Mouse (Mus musculus) spleen, postnatal 4 days (tissue): ENCODE data around the gene Syt3.
A peak's percentile ranks its signal among the peaks of the same experiment; 100 is the strongest.

ENCODE experiments used
- DNase-seq, 2 experiments: peaks; one replicate each; pipeline ENCODE4 v3.0.0; 2022; ENCODE audit warnings: low spot score in 2 of 2

The Syt3 gene

DNA sequence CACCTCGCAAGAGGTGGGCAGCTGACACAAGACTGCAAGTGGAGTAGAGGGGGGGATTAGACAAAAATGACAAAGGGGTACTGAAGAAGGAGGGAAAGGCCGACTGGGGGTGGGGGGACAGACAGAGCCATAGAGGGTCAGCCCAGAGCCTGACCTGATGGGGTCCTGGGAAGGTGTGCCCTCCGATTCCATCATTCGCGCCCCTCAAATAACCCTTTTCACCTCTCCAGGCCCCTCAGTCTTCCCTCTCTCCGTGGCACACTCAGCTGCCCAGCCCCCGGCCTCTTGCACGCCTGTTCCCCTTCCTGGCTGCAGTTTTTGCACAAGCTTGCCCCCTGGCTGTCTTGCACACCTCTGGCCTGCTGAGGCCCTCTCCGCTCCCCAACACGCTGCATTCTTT, 26.4 kb upstream of the Syt3 start:
- DNase-seq, result no peak

DNA sequence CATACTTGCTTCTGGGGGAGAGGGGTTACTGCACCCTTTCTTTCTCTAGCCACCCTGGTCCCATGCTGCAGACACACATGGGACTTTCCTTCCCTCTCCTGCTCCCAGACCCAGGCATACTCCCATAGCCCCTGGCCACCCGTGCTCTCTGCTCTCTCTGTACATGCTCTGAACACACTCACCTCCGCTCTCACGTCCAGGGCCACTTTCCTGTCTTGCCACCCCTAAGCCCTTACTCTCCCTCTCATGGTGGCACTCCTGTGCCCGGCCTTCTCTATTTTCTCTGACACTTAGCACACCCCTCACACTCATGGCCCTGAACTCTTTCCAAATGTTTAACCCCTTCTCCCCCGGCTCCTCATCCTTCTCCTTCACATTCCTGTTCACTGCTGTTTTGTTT, 25.9 kb upstream of the Syt3 start:
- DNase-seq, result no peak

DNA sequence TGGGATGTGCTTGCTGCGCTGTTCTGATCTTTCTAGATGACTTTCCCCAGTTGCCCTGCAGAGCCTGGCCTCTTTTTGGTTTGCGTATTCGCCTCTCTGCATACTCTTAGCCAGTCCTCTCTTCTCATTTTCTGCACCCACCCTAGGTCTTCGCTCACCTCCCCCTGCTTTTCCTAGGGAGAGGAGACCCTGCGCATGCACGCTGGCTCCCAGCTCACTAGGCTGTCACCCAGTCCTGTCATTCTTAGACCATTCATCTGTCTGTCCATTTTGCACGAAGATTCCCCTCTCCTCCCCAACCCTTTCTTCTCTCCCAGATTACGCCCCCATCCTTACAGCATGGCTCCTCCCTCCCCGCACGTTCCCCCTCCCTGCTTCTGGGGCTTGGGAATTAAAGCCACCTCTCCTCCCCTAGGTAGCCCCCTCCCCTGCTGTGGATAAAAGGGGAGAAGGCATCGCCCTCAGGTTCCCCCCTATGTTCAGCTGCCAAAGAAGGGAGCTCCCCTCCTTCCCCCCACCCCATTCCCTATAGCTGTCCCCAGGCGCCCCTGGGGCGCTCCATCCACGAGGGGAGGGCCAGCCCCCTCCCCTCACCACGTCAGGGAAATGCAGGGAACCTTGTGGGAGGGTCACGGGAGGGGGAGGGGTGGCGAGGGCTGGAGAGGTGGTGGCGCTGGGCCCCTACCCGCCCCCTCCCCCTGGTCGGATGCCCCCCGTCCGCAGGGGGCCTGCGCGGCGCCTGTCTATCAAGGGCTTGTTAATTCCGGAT, 24.8 kb upstream of the Syt3 start:
- no peak for DNase-seq

DNA sequence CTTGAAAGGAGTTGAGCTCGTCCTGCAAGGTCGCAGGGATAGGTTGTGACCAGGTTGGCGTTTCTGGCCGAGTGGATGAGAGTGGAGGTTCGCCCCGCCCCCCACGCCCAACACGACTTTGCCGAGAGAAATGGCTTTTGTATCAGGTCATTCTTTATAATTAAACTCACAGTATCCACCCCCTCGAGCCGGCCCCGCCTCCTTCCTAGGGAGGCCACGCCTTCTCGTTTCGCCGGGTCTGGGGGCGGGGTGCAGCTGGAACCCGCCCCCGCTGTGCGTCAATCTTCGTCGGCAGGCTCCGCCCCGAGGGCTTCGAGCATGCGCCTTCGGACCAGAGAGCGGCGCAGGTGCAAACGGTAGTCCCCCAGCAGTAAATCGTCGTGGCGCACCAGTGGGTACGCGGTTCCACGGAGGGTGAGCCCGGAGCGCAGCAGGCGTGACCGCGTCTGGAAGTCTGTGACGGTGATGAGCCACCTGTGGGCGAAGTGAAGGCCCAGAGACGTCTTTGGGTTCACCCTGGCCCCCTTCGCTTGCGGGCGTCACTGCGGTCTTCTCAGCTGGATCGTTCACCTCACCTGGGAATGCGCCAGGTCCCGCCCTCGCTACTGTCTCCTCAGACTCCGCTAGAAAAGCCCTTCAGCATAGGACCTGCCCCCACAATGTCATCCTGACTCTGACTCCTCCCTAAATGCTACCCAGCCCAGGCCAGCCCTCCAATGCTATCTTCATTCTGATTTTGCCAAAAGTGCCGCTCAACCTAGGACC, 23.8 kb upstream of the Syt3 start:
- DNase-seq, result peak; percentile 83 to 90

DNA sequence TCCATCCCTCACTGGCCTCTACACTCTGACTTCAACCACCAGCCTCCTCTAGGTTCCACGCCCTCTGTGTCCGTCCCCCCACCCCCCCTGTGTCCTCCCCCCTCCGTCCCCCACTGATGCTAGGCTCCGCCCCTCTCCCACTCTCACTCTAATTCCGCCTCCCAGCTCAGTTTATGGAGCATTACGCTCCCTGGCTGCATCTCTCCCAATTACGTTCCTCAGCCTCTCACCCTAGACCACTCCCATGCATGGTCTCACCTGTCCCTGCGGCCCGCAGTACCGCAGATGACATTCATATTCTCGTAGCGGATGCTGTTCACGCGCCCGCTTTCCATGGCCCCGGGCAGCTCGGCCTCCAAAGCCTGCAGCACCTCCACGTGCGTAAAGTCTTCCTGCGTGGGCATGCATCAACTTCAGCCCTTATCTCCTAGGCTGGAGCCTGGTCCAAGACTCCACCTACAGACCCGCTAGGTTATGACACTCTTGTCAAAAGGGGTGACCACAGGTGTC, 23.1 kb upstream of the Syt3 start:
- no peak for DNase-seq

DNA sequence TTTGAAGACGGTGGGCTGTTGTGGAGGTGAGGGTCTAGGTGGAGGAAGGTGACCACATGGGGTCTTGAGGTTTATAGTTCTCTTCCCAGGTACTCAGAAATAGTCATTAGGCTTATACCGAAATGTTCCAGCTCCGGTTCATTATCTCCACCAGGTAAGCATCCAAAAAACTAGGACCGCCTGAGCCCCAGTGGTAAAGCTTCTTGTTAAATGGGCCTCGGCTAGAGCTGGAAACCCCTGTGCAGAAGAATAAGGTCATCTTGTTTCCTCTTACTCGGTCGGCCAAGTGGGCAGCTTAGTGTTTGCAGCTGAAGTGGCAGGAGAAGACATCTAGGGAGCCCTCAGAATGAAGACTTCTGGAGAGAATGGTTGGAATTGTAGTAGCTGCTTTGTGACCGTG, 11.2 kb upstream of the Syt3 start:
- no peak for DNase-seq

DNA sequence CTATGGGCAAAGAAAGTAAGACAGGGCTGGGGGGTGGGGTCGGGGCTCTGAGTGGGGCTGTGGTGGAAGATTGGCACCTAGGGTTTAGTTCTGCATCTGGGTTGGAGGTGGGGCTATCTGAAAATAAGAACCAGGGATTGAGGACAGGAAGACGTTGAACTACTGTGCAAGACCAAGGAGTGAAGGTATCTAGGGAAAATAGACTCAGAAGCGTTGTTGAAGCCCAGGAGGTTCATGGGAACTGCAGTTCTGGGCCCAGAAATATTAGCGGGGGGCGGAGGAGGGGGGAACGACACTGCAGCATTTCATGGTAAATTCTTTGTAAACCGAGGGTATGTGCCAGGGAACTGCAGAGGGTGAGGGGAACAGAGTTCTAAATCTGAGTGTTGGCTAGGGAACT, 10.4 kb upstream of the Syt3 start:
- DNase-seq, result no peak

DNA sequence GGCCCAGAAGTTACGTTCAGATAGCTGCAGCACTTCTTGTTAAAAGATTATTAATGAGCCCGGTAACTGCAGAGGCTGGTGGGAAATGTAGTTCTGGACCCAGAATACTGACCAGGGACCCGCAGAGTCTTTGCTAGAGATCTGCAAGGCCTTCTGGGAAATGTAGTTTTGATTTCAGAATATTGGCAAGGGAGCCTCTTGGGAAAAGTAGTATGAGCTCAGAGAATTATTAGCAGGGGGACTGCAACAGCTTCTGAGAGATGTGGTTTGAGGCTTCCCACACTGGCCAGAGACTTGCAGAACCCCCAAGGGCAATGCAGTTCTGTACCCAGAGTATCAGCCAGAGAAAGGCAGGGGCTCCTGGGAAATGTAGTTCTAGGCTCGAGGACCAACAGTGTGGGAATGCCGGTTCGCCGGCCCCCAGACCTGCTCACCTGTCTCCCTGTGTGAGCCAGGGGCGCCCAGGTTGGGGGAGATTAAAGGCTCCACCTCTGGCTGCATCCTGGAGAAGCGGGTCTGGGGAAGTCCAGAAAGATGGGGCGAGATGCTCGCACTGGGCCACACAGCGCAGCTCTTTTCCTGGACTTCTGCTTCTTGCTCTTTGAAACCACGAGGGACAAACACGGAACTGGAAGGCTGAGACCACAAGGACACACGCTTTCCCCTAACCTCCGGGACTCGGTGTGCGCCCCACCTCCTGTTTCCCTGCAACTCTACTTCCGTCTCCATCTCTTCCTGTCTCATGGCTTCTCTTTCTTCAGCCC, 9.8 kb upstream of the Syt3 start:
- DNase-seq, result peak; percentile 59 to 72

DNA sequence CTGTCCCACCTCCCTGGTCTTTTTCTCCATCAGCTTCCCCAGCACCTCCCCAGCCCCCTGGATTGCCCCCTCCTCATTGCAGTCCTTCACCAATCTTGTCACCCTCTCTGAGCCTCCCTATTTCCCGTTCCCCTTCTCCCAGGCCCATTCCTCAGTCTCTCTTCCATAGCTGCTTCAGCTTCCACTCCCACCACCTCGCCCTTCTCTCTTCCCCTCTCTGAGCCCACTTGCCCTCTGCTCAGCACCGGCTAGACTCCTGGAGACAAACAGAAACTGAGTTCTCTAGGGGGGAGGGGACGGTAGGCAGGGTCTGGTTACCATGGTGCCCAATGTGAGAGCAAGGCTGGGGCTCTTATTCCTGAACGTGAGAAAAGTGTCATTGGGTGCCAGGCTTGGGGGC, 9.1 kb upstream of the Syt3 start:
- no peak for DNase-seq

DNA sequence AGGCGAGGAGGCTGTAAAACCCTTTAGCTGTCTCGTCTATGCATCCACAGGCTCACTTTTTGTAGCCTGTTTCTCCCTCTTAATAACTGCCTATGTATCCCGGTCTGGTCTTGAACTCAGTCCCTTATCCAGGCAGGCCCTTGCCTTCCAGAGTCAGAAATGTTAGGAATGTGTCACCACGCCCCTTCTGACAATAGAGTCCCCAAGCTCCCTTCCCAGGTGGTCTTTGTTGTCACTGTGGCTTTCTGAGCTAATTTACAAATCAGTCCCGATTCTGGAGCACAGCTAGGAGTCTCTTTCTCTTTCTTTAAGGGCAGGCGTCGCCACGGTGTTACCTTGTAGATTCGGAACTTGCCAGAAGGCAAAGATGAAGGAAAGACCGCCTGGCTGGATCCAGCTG, 8.7 kb upstream of the Syt3 start:
- DNase-seq, result no peak

DNA sequence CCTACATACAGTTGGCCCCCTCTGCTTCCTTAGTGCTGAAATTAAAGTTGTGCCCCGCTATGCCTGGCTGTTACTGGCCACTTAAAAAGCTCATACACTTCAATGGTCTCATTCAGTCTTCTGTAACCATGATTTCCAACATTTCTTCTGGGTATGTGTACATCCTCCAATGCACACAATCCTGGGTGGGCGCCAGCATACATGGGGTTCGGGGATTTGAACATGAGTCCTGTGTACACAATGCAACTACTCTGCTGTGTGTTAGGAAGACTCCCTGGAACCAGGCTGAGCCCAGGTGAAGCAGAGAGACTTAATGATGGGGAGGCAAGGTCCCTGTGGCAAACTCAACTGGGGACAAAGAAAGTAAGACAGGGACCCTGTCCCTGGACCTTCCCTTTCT, 8.1 kb upstream of the Syt3 start:
- no peak for DNase-seq

DNA sequence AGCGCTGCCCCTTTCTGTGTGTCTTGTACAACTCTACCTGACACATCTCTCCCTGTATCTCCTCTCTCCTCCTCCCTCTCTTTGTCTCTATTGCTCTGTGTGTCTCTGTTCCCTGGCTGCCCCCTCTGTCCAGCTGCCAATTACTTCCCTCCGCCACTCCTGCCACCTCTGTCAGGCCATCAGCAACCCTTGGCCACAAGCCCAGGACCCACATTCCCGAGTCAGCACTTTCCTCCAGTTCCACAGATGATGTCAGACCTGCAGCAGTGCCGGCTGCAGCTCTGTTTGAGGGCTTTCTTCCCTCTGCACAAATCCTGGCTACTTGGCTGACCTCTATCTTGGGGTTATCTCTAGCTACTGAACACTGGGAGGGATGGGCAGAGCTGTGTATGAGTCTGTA, 5.6 kb upstream of the Syt3 start:
- no peak for DNase-seq

DNA sequence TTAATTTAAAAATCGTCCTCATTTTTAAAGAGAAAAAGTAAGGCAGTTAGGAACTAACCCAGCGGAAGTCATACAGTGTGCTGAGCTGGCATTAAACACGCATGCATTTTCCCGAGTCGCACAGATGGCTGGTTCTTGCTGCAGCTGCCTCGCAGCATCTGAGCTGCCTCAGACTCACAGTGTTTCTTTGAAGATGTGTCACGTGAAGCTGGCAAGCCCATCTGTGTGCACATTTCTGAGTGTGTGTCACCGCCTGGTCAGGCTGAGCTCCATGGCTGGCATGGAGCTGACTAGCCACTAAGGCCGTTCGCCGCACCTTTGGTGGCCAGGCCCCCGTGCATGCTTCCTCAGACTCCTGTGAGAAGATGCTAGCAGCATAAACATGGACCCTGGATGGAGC, 1.4 kb upstream of the Syt3 start:
- no peak for DNase-seq

DNA sequence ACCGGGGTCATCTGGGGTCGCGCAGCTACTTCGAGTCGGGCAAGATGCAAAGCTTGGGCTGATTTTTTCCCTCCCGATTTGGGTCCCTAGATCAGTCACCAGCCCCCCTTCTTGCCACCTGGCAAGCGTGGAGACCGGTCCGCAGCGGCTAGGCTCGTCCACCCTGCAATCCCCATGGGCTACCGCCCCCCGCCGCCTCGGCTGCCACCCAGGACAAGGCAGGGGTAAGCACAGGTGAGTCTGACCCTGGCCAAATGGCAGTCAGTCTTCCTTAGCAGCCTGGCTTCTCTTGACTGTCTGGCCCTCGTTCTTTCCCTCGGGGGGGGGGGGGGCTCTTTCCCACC, 786 bp downstream of the Syt3 start:
- DNase-seq, result no peak

DNA sequence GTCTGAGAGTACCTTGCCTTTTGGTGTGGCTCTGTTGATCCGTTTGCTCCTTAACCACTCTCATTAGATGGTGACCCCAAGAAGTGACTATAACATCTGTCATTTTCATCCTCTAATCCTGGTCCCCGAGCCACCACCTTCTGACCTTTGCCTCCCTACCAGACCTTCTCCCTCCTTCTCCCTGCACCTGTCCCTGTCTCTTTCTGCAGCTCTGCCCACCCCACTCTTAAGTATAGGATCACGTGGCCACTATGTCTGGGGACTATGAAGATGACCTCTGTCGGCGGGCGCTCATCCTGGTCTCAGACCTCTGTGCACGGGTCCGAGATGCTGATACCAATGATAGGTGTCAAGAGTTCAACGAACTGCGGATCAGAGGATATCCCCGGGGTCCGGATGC, 1.8 kb downstream of the Syt3 start, which contains the start of gene 1700008O03Rik:
Gene 1700008O03Rik, minus strand, starts transcription at position 101 of the 400 bp plus-strand sequence.
- DNase-seq, result no peak

DNA sequence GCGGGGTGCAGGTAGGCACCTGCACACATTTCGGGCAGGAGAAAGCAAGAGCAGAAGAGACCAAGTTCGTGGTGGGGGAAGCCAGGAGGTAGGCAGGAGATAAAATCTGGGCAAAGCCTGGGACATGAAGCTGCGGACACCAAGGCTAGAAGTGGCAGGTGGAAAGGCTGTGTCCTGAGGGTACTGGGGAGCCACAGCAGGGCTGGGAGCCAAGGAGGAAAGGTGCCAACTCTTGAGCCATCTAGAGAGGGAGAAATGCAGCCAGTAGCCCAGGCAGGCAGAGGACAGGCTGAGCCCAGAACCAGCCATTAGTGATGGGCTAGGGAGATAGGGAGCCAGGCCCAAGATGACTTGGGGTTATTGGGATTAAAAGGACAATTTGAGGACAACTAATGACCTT, 7.9 kb downstream of the Syt3 start:
- no peak for DNase-seq

DNA sequence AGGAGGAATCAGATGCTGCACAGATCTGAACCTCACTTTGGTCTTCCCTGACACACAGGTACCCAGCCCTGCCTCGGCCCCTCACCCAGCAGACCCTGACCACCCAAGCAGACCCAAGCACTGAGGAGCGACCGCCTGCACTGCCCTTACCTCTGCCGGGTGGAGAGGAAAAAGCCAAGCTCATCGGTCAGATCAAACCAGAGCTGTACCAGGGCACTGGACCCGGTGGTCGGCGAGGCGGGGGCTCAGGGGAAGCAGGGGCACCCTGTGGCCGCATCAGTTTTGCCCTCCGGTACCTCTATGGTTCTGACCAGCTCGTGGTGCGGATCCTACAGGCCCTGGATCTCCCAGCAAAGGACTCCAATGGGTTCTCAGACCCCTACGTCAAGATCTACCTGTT, 8.4 kb downstream of the Syt3 start:
- no peak for DNase-seq

DNA sequence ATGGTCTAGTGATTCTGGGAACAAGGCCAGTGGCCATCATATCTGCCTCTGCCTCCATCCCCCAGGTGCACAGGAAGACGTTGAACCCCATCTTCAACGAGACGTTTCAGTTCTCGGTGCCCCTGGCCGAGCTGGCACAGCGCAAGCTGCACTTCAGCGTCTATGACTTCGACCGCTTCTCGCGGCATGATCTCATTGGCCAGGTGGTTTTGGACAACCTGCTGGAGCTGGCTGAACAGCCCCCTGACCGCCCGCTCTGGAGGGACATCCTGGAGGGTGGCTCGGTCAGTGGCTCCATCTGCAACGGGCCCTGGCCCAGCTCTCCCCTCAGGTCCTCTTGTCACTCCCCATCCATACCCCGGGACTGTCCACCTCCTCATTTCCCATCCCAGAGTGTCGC, 9.4 kb downstream of the Syt3 start:
- no peak for DNase-seq

DNA sequence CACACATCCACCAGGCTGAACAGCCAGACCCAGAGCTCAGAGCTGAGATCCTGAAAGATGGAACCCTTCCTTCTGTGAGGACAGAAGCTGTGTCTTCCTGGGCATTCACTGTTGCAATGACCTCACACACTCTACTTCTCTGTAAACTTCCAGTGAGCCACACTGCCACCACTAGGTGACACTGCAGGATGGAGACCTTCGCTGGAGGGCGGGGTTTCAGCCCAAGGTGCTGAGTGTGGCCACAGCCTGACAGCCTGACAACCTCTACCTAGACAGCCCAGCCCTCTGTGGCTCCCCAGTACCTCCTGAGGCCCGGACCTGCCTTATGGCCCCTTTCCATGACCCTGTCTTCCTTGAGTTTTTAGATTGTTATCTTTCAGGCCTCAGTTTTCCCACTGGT, 14.7 kb downstream of the Syt3 start:
- peak; percentile 62 to 80 for DNase-seq

DNA sequence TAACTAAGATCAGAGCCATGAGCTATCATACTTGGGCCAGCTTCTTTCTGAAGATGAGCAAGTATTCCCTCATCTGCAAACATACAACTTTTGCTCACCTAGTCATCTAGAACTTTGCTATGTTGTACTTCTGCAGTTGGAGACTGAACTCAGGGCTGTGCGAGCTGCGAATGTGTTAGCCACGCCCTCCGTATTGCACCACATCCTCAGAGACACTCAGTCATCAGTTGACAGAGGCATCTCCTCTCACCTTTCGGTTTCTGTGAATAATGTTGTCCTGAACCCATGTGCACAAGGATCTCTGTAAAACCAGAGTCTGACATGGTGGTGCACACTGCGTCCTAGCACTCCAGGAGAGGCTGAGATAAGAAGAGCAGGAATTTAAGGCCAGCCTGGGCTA, 17.8 kb downstream of the Syt3 start:
- DNase-seq, result no peak

DNA sequence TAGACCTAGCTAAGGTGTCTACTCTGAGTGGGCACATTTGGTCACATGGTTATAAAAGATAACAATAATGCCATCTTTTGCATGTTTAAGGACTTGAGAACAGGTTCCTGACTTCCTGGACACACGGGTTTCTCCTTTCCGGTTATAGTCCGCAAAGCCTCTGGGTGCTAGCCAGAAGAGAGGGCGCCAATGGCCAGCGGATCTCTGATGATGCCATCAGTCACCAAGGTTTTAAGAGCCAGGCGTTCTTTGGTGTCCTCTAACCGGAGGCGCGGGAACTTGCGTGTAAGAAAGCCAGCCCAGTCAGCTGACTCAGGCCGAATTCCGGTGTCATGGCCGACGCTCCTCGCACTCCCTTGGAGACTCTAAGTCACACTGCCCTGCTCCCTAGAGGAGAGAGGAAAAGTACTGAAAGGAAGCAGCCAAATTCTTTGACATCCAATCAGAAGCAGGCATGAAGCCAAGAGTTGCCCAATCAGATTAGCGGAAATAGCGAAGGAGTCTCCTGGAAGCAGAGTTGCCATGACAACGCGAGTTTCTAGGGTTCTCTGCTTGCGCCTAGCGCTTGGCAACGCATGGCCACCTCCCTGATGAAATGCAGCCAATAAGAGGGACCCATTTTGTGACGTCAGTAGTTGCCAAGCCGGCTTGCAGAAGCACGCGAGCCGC, 21.6 kb downstream of the Syt3 start:
- peak; percentile 63 to 75 for DNase-seq

DNA sequence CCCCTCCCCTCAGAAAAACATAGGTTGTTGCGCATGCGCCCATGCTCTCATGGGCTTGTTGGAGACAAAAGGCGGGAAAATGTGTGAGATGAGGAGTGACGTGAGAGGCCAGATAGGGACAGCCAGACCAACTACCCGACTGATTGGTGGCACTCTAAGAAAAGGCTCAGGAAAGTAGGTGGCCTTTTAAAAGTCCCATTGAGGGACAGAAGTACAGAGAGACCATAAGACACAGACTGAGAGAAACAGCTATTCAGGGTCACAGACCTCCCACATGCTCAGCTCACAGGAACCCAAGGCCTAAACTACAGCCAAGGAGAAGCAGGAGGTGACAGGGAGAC, 22.1 kb downstream of the Syt3 start:
- no peak for DNase-seq
